Mouse (Mus musculus): Measurements from ENCODE around the gene Ulk3. TPM values are rescaled to one million over a fixed set of nuclear protein-coding genes. Genes with fewer than 3 reads are reported as not detected.
A peak's percentile ranks its signal among the peaks of the same experiment; 100 is the strongest.

The Ulk3 gene
- polyA plus RNA-seq, 1 experiment from 2014 or later, result 38.3 TPM

GRCm38 (mm10) chr9:57561711-57562099 is 27.5 kb upstream of the Ulk3 start:
- no peak for ATAC-seq
- no peak overlapping the region for H3K9ac ChIP-seq (ENCODE audit: low read depth, low read length)
- 81% methylated on average over 13 of the region's 13 CpGs for WGBS

GRCm38 (mm10) chr9:57562896-57563372 is 26.3 kb upstream of the Ulk3 start:
- no peaks in the 10 kb centered on the region for H3K36me3 ChIP-seq (ENCODE audit: control insufficient read depth, insufficient read depth, low read length)
- H3K27ac ChIP-seq (ENCODE audit: low read length), result no peak overlapping the region
- H3K9ac ChIP-seq (ENCODE audit: low read depth, low read length), result 0 out of 2 replicates have a peak overlapping the region, but pooled peaks have one; percentile 25
- WGBS, result 84% methylated on average over 4 of the region's 4 CpGs
- H3K4me3 ChIP-seq (ENCODE audit: low read depth, low read length), result no peak overlapping the region
- H3K4me1 ChIP-seq (ENCODE audit: control insufficient read depth, insufficient read depth, low read length), result peaks cover 25% of the 10 kb centered on the region
- no peak overlapping the region for H3K4me2 ChIP-seq (ENCODE audit: low read length)
- no peak for ATAC-seq
- no peaks in the 10 kb centered on the region for H3K27me3 ChIP-seq (ENCODE audit: control insufficient read depth, insufficient read depth, low read depth, low read length)
- H3K9me3 ChIP-seq (replicated peaks; ENCODE audit: control insufficient read depth, low read length, poor library complexity, severe bottlenecking), result no peaks in the 10 kb centered on the region

More at GRCm38 (mm10) chr9:57561711-57562099, 27.5 kb upstream of the Ulk3 start:
- no peaks in the 10 kb centered on the region for H3K9me3 ChIP-seq (replicated peaks; ENCODE audit: control insufficient read depth, low read length, poor library complexity, severe bottlenecking)
- H3K4me3 ChIP-seq (ENCODE audit: low read depth, low read length), result peak overlapping the region; percentile 66
- peaks cover 25% of the 10 kb centered on the region for H3K4me1 ChIP-seq (ENCODE audit: control insufficient read depth, insufficient read depth, low read length)
- no peaks in the 10 kb centered on the region for H3K36me3 ChIP-seq (ENCODE audit: control insufficient read depth, insufficient read depth, low read length)
- H3K27ac ChIP-seq (ENCODE audit: low read length), result no peak overlapping the region
- H3K27me3 ChIP-seq (ENCODE audit: control insufficient read depth, insufficient read depth, low read depth, low read length), result no peaks in the 10 kb centered on the region
- H3K4me2 ChIP-seq (ENCODE audit: low read length), result peak overlapping the region; percentile 69

- Histone ChIP-seq H3K4me2 (ENCODE audit: low read length) (no peak overlapping the region), H3K27ac (ENCODE audit: low read length) (no peak overlapping the region), H3K4me3 (ENCODE audit: low read depth, low read length) (no peak overlapping the region), H3K4me1 (ENCODE audit: control insufficient read depth, insufficient read depth, low read length) (peaks cover 25% of the 10 kb centered on the region), H3K9ac (ENCODE audit: low read depth, low read length) (no peak overlapping the region), H3K36me3 (ENCODE audit: control insufficient read depth, insufficient read depth, low read length) (no peaks in the 10 kb centered on the region), H3K9me3 (replicated peaks; ENCODE audit: control insufficient read depth, low read length, poor library complexity, severe bottlenecking) (no peaks in the 10 kb centered on the region), H3K27me3 (ENCODE audit: control insufficient read depth, insufficient read depth, low read depth, low read length) (no peaks in the 10 kb centered on the region)
- no peak for ATAC-seq
- WGBS, result 95% methylated on average over 6 of the region's 6 CpGs
Measured at GRCm38 (mm10) chr9:57564609-57565008, 24.6 kb upstream of the Ulk3 start.

- H3K9me3 ChIP-seq (replicated peaks; ENCODE audit: control insufficient read depth, low read length, poor library complexity, severe bottlenecking), result no peaks in the 10 kb centered on the region
- H3K4me1 ChIP-seq (ENCODE audit: control insufficient read depth, insufficient read depth, low read length), result peaks cover 19% of the 10 kb centered on the region
- no peak overlapping the region for H3K4me3 ChIP-seq (ENCODE audit: low read depth, low read length)
- H3K27me3 ChIP-seq (ENCODE audit: control insufficient read depth, insufficient read depth, low read depth, low read length), result no peaks in the 10 kb centered on the region
- no peak overlapping the region for H3K4me2 ChIP-seq (ENCODE audit: low read length)
- 55% methylated on average over 10 of the region's 10 CpGs for WGBS
- no peaks in the 10 kb centered on the region for H3K36me3 ChIP-seq (ENCODE audit: control insufficient read depth, insufficient read depth, low read length)
- H3K9ac ChIP-seq (ENCODE audit: low read depth, low read length), result no peak overlapping the region
- H3K27ac ChIP-seq (ENCODE audit: low read length), result peak overlapping the region; percentile 10; the same call in 1 of the 2 replicates
- ATAC-seq, result no peak
Measured at GRCm38 (mm10) chr9:57565741-57566221, 23.5 kb upstream of the Ulk3 start.

GRCm38 (mm10) chr9:57566846-57567245 is 22.4 kb upstream of the Ulk3 start:
- H3K27me3 ChIP-seq (ENCODE audit: control insufficient read depth, insufficient read depth, low read depth, low read length), result no peaks in the 10 kb centered on the region
- H3K4me3 ChIP-seq (ENCODE audit: low read depth, low read length), result no peak overlapping the region
- no peaks in the 10 kb centered on the region for H3K36me3 ChIP-seq (ENCODE audit: control insufficient read depth, insufficient read depth, low read length)
- no peak overlapping the region for H3K9ac ChIP-seq (ENCODE audit: low read depth, low read length)
- ATAC-seq, result no peak
- peaks cover 13% of the 10 kb centered on the region for H3K4me1 ChIP-seq (ENCODE audit: control insufficient read depth, insufficient read depth, low read length)
- H3K27ac ChIP-seq (ENCODE audit: low read length), result no peak overlapping the region
- WGBS, result 59% methylated on average over 8 of the region's 8 CpGs
- H3K9me3 ChIP-seq (replicated peaks; ENCODE audit: control insufficient read depth, low read length, poor library complexity, severe bottlenecking), result no peaks in the 10 kb centered on the region
- H3K4me2 ChIP-seq (ENCODE audit: low read length), result no peak overlapping the region

GRCm38 (mm10) chr9:57568500-57568899 is 20.8 kb upstream of the Ulk3 start:
- H3K4me1 ChIP-seq (ENCODE audit: control insufficient read depth, insufficient read depth, low read length), result no peaks in the 10 kb centered on the region
- H3K9ac ChIP-seq (ENCODE audit: low read depth, low read length), result no peak overlapping the region
- no peaks in the 10 kb centered on the region for H3K27me3 ChIP-seq (ENCODE audit: control insufficient read depth, insufficient read depth, low read depth, low read length)
- H3K4me3 ChIP-seq (ENCODE audit: low read depth, low read length), result no peak overlapping the region
- H3K27ac ChIP-seq (ENCODE audit: low read length), result no peak overlapping the region
- no peak for ATAC-seq
- no peak overlapping the region for H3K4me2 ChIP-seq (ENCODE audit: low read length)
- 95% methylated on average over 6 of the region's 6 CpGs for WGBS
- no peaks in the 10 kb centered on the region for H3K36me3 ChIP-seq (ENCODE audit: control insufficient read depth, insufficient read depth, low read length)
- H3K9me3 ChIP-seq (replicated peaks; ENCODE audit: control insufficient read depth, low read length, poor library complexity, severe bottlenecking), result no peaks in the 10 kb centered on the region

GRCm38 (mm10) chr9:57574397-57574796 is 14.9 kb upstream of the Ulk3 start:
- no peak for ATAC-seq
- H3K4me1 ChIP-seq (ENCODE audit: control insufficient read depth, insufficient read depth, low read length), result no peaks in the 10 kb centered on the region
- H3K27me3 ChIP-seq (ENCODE audit: control insufficient read depth, insufficient read depth, low read depth, low read length), result no peaks in the 10 kb centered on the region
- H3K4me3 ChIP-seq (ENCODE audit: low read depth, low read length), result no peak overlapping the region
- H3K4me2 ChIP-seq (ENCODE audit: low read length), result no peak overlapping the region
- H3K36me3 ChIP-seq (ENCODE audit: control insufficient read depth, insufficient read depth, low read length), result peaks cover 13% of the 10 kb centered on the region
- no peak overlapping the region for H3K9ac ChIP-seq (ENCODE audit: low read depth, low read length)
- no peak overlapping the region for H3K27ac ChIP-seq (ENCODE audit: low read length)
- H3K9me3 ChIP-seq (replicated peaks; ENCODE audit: control insufficient read depth, low read length, poor library complexity, severe bottlenecking), result no peaks in the 10 kb centered on the region

- Histone ChIP-seq H3K4me3 (ENCODE audit: low read depth, low read length) (no peak overlapping the region), H3K4me1 (ENCODE audit: control insufficient read depth, insufficient read depth, low read length) (no peaks in the 10 kb centered on the region), H3K9ac (ENCODE audit: low read depth, low read length) (no peak overlapping the region), H3K36me3 (ENCODE audit: control insufficient read depth, insufficient read depth, low read length) (peaks cover 13% of the 10 kb centered on the region), H3K4me2 (ENCODE audit: low read length) (no peak overlapping the region), H3K27me3 (ENCODE audit: control insufficient read depth, insufficient read depth, low read depth, low read length) (no peaks in the 10 kb centered on the region), H3K9me3 (replicated peaks; ENCODE audit: control insufficient read depth, low read length, poor library complexity, severe bottlenecking) (no peaks in the 10 kb centered on the region), H3K27ac (ENCODE audit: low read length) (no peak overlapping the region)
- 85% methylated on average over 3 of the region's 3 CpGs for WGBS
- no peak for ATAC-seq
Measured at GRCm38 (mm10) chr9:57575577-57575976, 13.7 kb upstream of the Ulk3 start.

GRCm38 (mm10) chr9:57577144-57577849 is 12.0 kb upstream of the Ulk3 start:
- WGBS, result 91% methylated on average over 6 of the region's 6 CpGs
- Histone ChIP-seq H3K4me2 (ENCODE audit: low read length) (no peak overlapping the region), H3K36me3 (ENCODE audit: control insufficient read depth, insufficient read depth, low read length) (peaks cover 25% of the 10 kb centered on the region)

More at GRCm38 (mm10) chr9:57577144-57577849, 12.0 kb upstream of the Ulk3 start:
- H3K27me3 ChIP-seq (ENCODE audit: control insufficient read depth, insufficient read depth, low read depth, low read length), result no peaks in the 10 kb centered on the region
- H3K9ac ChIP-seq (ENCODE audit: low read depth, low read length), result no peak overlapping the region
- ATAC-seq, result no peak
- no peak overlapping the region for H3K27ac ChIP-seq (ENCODE audit: low read length)
- H3K4me1 ChIP-seq (ENCODE audit: control insufficient read depth, insufficient read depth, low read length), result no peaks in the 10 kb centered on the region
- H3K9me3 ChIP-seq (replicated peaks; ENCODE audit: control insufficient read depth, low read length, poor library complexity, severe bottlenecking), result no peaks in the 10 kb centered on the region
- H3K4me3 ChIP-seq (ENCODE audit: low read depth, low read length), result no peak overlapping the region

All from midbrain, embryonic 16.5 days (tissue).